Mouse (Mus musculus): ENCODE measurements around the gene B4galt3. TPM values are rescaled to one million over a fixed set of nuclear protein-coding genes. Genes with fewer than 3 reads are reported as not detected.
A peak's percentile ranks its signal among the peaks of the same experiment; 100 is the strongest.
"Not testable (repeated sequence)": the region's sequence is repeated elsewhere in the genome, so short reads cannot be mapped to it uniquely, and the experiment has no call there.

B4galt3 gene
- total RNA-seq, 2 experiments from 2014 or later: 30.5 to 37.8 TPM

GRCm38 (mm10) chr1:171239992-171240744, 30.0 kb upstream of the B4galt3 start:
- peak; percentile 53 to 57 for DNase-seq (ENCODE audit: low spot score in 2 of 2)

GRCm38 (mm10) chr1:171240911-171241310, 29.2 kb upstream of the B4galt3 start:
- no peak for DNase-seq (ENCODE audit: low spot score in 2 of 2)

DNA sequence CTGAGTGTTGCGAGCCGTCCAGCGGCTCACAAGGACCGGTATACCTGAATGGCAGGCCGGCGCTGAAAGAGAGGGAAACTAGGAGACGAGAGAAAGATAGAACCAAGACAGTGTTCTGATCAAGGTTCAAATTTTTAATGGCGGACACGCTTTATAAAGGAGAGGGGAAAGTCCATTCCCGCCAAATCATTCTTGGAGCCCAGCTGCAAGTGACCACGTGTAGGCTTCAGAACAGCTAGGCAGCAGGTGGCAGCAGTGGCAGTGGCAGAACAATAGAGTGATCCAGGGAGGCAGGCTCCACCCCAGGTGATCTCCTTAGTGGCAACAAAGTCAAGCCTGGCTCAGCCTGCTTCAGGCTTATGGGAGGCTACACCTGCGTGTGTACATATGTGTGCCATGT, 28.2 kb upstream of the B4galt3 start:
- DNase-seq (ENCODE audit: low spot score in 2 of 2): not testable (repeated sequence)

GRCm38 (mm10) chr1:171245353-171245752, 24.8 kb upstream of the B4galt3 start:
- DNase-seq (ENCODE audit: low spot score in 2 of 2): no peak

- DNase-seq (ENCODE audit: low spot score in 2 of 2): peak; percentile 97
Measured at GRCm38 (mm10) chr1:171246709-171247452, 23.2 kb upstream of the B4galt3 start.

GRCm38 (mm10) chr1:171247453-171247841, 22.7 kb upstream of the B4galt3 start:
- peak in 1 of 2 experiments; percentile 52 for DNase-seq (ENCODE audit: low spot score in 2 of 2)

GRCm38 (mm10) chr1:171247916-171248315, 22.2 kb upstream of the B4galt3 start:
- DNase-seq (ENCODE audit: low spot score in 2 of 2): no peak

DNA sequence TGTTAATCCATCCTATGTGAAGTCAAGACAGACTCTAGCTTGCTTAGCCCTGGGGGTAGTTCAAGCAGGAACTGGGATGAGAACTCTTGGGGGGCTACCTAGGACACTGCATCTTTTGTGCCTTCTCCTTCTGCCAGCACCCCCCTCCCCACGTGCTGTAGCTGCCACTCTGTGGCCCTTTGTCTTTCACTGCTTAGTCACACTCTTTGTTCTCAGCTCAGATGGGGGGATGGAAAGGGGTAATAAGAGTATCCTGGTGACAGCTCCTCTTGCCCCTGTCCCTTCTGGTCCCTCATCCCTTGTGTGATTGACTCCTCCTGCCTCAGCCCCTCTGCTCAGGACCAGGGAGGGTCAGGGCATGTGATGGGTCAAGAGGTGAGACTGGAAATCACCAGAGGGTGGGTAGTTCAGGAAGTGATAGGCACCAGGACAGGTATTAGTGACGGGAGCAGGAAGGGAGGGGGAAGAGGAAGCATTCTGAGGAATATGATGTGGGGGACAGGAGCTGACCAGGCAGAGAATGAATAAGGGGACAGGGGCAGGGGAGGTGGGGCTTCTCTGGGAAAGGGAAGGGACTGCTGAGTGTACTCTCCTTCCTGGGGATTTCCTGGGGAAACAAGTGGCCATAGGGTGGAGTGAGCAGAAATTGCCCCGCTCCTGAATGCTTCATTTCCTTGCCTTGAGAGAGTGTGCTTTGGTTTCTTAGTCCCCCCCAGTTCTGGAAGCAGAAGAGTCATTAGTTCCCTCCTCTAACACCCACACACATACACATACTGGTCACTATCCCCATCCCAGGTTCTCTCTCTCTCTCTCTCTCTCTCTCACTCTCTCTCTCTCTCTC, 21.5 kb upstream of the B4galt3 start:
- no peak for DNase-seq (ENCODE audit: low spot score in 2 of 2)

- no peak for DNase-seq (ENCODE audit: low spot score in 2 of 2)
Measured at GRCm38 (mm10) chr1:171249913-171250600, 20.1 kb upstream of the B4galt3 start, which contains the start of gene Adamts4. Adamts4 (plus strand) TSS chr1:171250421.

DNA sequence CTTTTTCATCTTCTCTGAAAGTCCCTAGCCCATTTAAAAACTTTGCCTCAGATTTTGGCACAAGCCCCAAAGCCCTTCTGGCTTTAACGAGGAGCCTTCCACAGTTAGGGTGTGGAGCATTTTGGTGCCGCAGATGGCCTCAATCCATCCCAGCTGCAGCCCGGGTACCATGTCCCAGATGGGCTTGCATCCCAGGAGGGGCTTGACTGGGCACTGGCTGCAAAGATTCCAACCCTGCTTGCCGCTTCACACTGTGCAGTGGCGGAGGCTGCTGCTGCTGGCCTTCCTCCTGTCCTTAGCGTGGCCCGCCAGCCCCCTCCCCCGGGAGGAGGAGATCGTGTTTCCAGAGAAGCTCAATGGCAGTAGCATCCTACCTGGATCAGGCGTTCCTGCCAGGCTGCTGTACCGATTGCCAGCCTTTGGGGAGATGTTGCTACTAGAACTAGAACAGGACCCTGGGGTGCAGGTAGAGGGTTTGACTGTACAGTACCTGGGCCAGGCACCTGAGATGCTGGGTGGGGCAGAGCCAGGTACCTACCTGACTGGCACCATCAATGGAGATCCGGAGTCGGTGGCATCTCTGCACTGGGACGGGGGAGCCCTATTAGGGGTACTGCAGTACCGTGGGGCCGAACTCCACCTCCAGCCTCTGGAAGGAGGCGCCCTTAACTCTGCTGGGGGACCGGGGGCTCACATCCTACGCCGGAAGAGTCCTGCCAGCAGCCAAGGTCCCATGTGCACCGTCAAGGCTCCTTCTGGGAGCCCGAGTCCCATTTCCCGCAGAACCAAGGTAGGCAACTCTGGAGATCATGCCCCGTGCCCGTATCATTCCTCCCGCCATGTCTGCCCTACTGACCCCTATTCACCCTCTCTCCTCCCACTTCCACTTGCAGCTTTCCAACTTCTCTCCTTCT, 19.2 kb upstream of the B4galt3 start, which contains the start of gene Ndufs2:
Ndufs2 (minus strand) TSS at position 709 of the 914 bp plus-strand sequence.
- no peak for DNase-seq (ENCODE audit: low spot score in 2 of 2)

GRCm38 (mm10) chr1:171251594-171252324, 18.4 kb upstream of the B4galt3 start:
- DNase-seq (ENCODE audit: low spot score in 2 of 2): no peak

GRCm38 (mm10) chr1:171252415-171252814, 17.7 kb upstream of the B4galt3 start:
- no peak for DNase-seq (ENCODE audit: low spot score in 2 of 2)

DNA sequence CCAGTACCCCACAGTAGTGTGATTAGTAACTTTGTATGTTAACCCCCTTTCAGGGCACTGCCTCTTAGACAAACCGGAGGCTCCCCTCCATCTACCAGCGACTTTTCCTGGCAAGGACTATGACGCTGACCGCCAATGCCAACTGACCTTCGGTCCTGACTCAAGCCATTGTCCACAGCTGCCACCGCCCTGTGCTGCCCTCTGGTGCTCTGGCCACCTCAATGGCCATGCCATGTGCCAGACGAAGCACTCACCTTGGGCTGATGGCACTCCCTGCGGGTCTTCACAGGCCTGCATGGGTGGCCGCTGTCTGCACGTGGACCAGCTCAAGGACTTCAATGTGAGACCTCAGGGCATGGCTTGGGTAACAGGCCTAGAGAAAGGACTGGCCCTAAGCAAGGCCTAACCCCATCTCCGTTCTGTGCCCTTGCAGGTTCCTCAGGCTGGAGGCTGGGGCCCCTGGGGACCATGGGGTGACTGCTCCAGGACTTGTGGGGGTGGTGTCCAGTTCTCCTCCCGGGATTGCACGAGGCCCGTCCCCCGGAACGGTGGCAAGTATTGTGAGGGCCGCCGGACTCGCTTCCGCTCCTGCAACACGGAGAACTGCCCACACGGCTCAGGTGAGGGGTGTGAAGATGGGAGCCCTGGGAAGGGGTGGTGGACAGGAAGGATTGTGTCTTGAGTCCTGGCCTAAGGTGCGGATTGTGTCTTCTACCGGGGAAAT, 13.9 kb upstream of the B4galt3 start:
- DNase-seq (ENCODE audit: low spot score in 2 of 2): no peak

- DNase-seq (ENCODE audit: low spot score in 2 of 2): peak in 1 of 2 experiments; percentile 63
Measured at GRCm38 (mm10) chr1:171256937-171257548, 13.1 kb upstream of the B4galt3 start.

- DNase-seq (ENCODE audit: low spot score in 2 of 2): no peak
Measured at GRCm38 (mm10) chr1:171257781-171258180, 12.3 kb upstream of the B4galt3 start.

GRCm38 (mm10) chr1:171258921-171259320, 11.2 kb upstream of the B4galt3 start:
- no peak for DNase-seq (ENCODE audit: low spot score in 2 of 2)

GRCm38 (mm10) chr1:171260316-171260715, 9.8 kb upstream of the B4galt3 start:
- no peak for DNase-seq (ENCODE audit: low spot score in 2 of 2)
